Mouse (Mus musculus) adipocyte (in vitro differentiated cells): ENCODE data around the gene Zfp27.

Experiments used
- DNase-seq: peaks from one replicate; pipeline ENCODE4 v3.0.0-alpha.2; 2016; ENCODE audit warnings: low spot score

The Zfp27 gene

GRCm38 (mm10) chr7:29905966-29906681 is at the start of gene Zfp27:
Zfp27 (minus strand) TSS chr7:29906572.
- peak; percentile 84 for DNase-seq

- DNase-seq = peak; percentile 54
These were observed 48.4 kb upstream of the Zfp27 start for GRCm38 (mm10) chr7:29954731-29955130.

- peak; percentile 77 for DNase-seq
These were observed 47.4 kb upstream of the Zfp27 start, which contains the start of gene Zfp74 for GRCm38 (mm10) chr7:29953513-29954401. Zfp74 (minus strand) TSS chr7:29954089.

- peak; percentile 2 for DNase-seq
These were observed 46.7 kb upstream of the Zfp27 start for GRCm38 (mm10) chr7:29953086-29953485.

GRCm38 (mm10) chr7:29944201-29944600 is 37.8 kb upstream of the Zfp27 start:
- no peak for DNase-seq

GRCm38 (mm10) chr7:29943720-29944119 is 37.3 kb upstream of the Zfp27 start:
- DNase-seq = no peak

- DNase-seq = no peak
These were observed 36.4 kb upstream of the Zfp27 start for GRCm38 (mm10) chr7:29942740-29943139.

- DNase-seq = no peak
These were observed 34.7 kb upstream of the Zfp27 start for GRCm38 (mm10) chr7:29941027-29941426.

GRCm38 (mm10) chr7:29938856-29939255 is 32.5 kb upstream of the Zfp27 start:
- no peak for DNase-seq

- no peak for DNase-seq
These were observed 16.4 kb upstream of the Zfp27 start for GRCm38 (mm10) chr7:29922780-29923179.

GRCm38 (mm10) chr7:29921439-29922093 is 15.2 kb upstream of the Zfp27 start:
- no peak for DNase-seq

GRCm38 (mm10) chr7:29918062-29918453 is 11.7 kb upstream of the Zfp27 start:
- DNase-seq = no peak

GRCm38 (mm10) chr7:29917371-29918061 is 11.1 kb upstream of the Zfp27 start:
- no peak for DNase-seq

GRCm38 (mm10) chr7:29912172-29912571 is 5.8 kb upstream of the Zfp27 start:
- DNase-seq = no peak

- peak; percentile 48 for DNase-seq
These were observed 3.9 kb upstream of the Zfp27 start for GRCm38 (mm10) chr7:29910252-29910651.

- peak; percentile 78 for DNase-seq
These were observed 2.0 kb upstream of the Zfp27 start, which contains the start of gene Zfp383 for GRCm38 (mm10) chr7:29908130-29908950. Zfp383 (plus strand) TSS chr7:29908223.

GRCm38 (mm10) chr7:29907206-29907605 is 834 bp upstream of the Zfp27 start:
- DNase-seq = peak; percentile 9

- no peak for DNase-seq
These were observed 298 bp upstream of the Zfp27 start for GRCm38 (mm10) chr7:29906682-29907058.

- DNase-seq = no peak
These were observed 2.3 kb downstream of the Zfp27 start for GRCm38 (mm10) chr7:29904101-29904500.

GRCm38 (mm10) chr7:29898351-29898750 is 8.0 kb downstream of the Zfp27 start:
- DNase-seq = no peak

- DNase-seq = no peak
These were observed 13.6 kb downstream of the Zfp27 start for GRCm38 (mm10) chr7:29892756-29893155.
